Mouse (Mus musculus): ENCODE data around the gene Thbs2.

The Thbs2 gene

GRCm38 (mm10) chr17:14693994-14694374, at the start of gene Thbs2:
TSS of gene Thbs2 (minus strand) at chr17:14694235.
- CTCF ChIA-PET: no interaction called here

GRCm38 (mm10) chr17:14735493-14736004, 41.5 kb upstream of the Thbs2 start:
- CTCF ChIA-PET: no interaction called here

GRCm38 (mm10) chr17:14734380-14734779, 40.3 kb upstream of the Thbs2 start:
- CTCF ChIA-PET: no interaction called here

- CTCF ChIA-PET: no interaction called here
These were observed 39.9 kb upstream of the Thbs2 start for GRCm38 (mm10) chr17:14733941-14734340.

GRCm38 (mm10) chr17:14733027-14733426, 39.0 kb upstream of the Thbs2 start:
- CTCF ChIA-PET: no interaction called here

GRCm38 (mm10) chr17:14730629-14731028, 36.6 kb upstream of the Thbs2 start:
- CTCF ChIA-PET: no interaction called here

- CTCF ChIA-PET: no interaction called here
These were observed 33.4 kb upstream of the Thbs2 start for GRCm38 (mm10) chr17:14727481-14727880.

- CTCF ChIA-PET: no interaction called here
These were observed 30.8 kb upstream of the Thbs2 start for GRCm38 (mm10) chr17:14724786-14725185.

- CTCF ChIA-PET: no interaction called here
These were observed 27.3 kb upstream of the Thbs2 start for GRCm38 (mm10) chr17:14721325-14721724.

- CTCF ChIA-PET: no interaction called here
These were observed 26.9 kb upstream of the Thbs2 start for GRCm38 (mm10) chr17:14720912-14721311.

- CTCF ChIA-PET: no interaction called here
These were observed 26.2 kb upstream of the Thbs2 start for GRCm38 (mm10) chr17:14720227-14720626.

- CTCF ChIA-PET: no interaction called here
These were observed 24.8 kb upstream of the Thbs2 start for GRCm38 (mm10) chr17:14718801-14719200.

- CTCF ChIA-PET: no interaction called here
These were observed 20.7 kb upstream of the Thbs2 start for GRCm38 (mm10) chr17:14714782-14715181.

GRCm38 (mm10) chr17:14714374-14714773, 20.3 kb upstream of the Thbs2 start:
- CTCF ChIA-PET: no interaction called here

GRCm38 (mm10) chr17:14711784-14712183, 17.7 kb upstream of the Thbs2 start:
- CTCF ChIA-PET: no interaction called here

- CTCF ChIA-PET: no interaction called here
These were observed 17.0 kb upstream of the Thbs2 start for GRCm38 (mm10) chr17:14711032-14711431.

GRCm38 (mm10) chr17:14706066-14706465, 12.0 kb upstream of the Thbs2 start:
- CTCF ChIA-PET: no interaction called here

GRCm38 (mm10) chr17:14705466-14705865, 11.4 kb upstream of the Thbs2 start:
- CTCF ChIA-PET: no interaction called here

- CTCF ChIA-PET: no interaction called here
These were observed 9.7 kb upstream of the Thbs2 start for GRCm38 (mm10) chr17:14703771-14704170.

- CTCF ChIA-PET: no interaction called here
These were observed 9.2 kb upstream of the Thbs2 start for GRCm38 (mm10) chr17:14703268-14703667.

GRCm38 (mm10) chr17:14702701-14703100, 8.7 kb upstream of the Thbs2 start:
- CTCF ChIA-PET: no interaction called here

- CTCF ChIA-PET: no interaction called here
These were observed 7.9 kb upstream of the Thbs2 start for GRCm38 (mm10) chr17:14701891-14702290.

GRCm38 (mm10) chr17:14700204-14700603, 6.2 kb upstream of the Thbs2 start:
- CTCF ChIA-PET: no interaction called here

GRCm38 (mm10) chr17:14698188-14698587, 4.2 kb upstream of the Thbs2 start:
- CTCF ChIA-PET: no interaction called here

- CTCF ChIA-PET: no interaction called here
These were observed 3.1 kb upstream of the Thbs2 start for GRCm38 (mm10) chr17:14697096-14697495.
